Mouse (Mus musculus): ENCODE measurements around the gene Hamp2.

The Hamp2 gene

DNA sequence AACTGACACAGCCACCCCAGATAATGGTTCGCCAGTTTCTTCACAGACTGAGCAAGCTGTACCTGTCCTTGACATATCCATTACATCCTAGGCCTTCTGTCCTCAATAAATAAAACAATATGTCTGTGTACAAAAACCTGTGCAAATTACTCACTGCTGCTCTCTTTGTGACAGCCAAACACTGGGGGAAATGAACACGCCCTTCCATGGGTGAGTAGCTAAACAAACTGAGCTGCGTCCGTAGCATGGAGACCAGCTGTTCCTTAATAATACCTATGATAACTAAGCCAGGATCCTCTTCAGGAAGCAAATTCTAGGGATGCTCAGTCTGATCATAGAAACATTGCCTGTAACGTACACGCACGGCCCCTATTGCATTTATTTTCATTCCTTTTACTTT, 35.7 kb downstream of the Hamp2 start:
- DNase-seq = no peak

DNA sequence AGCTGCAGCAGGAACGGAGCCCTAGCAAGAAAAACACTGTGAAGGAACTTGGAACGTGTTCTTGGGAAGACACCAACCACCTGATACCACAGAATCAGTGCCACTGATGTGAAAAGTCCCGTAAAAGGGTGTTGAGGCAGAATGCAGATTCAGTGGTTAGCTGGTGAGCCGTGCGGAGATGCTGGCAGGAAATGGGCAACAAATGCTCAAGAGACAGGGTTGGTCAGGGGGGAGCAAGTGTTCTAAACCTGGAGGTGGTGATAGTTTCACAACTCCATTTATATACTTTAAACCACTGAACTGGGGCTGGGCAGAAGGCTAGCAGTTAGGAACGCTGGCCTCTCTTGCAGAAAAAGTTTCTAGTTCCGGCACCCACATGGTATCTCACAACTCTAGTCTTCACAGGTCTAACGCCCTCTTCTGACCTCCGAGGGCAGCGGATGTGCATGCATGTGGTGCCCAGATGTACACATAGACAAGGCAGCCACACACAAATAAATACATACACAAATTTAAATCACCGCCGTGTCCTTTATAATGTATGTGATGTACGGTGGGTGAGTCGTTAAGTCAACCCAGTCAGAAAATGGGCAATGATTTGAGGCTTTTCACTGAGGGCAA, 36.8 kb downstream of the Hamp2 start:
- DNase-seq = no peak

DNA sequence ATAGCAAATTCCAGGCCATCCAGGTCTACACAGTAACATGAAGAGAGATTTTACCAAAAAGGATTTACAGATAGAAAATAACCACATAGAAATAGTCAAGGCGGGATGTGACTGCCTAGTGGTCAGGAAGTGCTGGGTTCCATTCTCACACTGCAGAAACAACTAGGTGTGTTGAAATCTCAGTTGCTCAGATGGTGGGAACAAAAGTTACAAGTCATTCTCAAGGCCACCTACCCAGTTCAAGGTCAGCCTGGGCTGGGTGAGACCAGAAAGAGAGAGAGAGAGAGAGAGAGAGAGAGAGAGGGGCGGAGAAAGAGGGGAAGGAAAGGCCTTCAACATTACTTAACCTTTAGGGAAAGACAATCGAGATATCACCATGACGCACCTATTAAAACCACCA, 37.6 kb downstream of the Hamp2 start:
- no peak for DNase-seq

DNA sequence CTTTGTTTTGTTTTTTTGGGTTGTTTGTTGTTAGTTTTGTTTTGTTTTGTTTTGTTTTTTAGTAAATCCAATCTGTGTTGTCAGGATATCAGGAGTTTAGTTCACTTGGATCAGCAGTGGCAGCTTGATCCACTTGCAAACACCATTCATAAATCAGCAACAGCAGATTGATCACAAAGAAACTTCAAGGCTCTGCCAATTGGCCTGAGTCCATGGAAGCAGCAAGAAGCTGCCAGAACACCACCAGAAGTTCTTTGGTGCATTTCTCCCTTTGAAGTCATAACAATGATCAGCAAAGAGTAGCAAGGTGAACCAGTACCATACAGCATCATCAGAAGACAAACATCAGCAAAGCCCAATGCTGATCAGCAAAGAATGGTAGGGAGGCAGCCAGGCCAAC, 40.4 kb downstream of the Hamp2 start:
- no peak for DNase-seq

DNA sequence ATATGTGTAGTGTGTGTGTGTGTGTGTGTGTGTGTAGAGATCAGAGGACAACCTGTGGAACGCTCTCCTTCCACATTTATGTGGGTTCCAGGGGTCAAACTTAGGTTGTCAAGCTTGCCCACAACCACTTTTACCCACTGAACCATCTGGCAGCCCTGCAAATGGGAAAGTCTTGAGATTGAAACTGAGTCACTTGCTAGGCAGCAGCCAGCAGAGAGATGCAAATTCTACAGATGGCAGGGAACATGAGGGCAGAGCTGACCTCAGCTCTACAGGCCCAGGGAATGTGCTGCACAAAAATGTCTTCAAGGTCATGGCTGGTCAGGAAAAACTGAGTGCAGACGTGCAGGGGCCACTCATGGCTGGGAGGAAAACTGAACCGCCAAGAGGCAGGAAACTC, 43.1 kb downstream of the Hamp2 start:
- no peak for DNase-seq

DNA sequence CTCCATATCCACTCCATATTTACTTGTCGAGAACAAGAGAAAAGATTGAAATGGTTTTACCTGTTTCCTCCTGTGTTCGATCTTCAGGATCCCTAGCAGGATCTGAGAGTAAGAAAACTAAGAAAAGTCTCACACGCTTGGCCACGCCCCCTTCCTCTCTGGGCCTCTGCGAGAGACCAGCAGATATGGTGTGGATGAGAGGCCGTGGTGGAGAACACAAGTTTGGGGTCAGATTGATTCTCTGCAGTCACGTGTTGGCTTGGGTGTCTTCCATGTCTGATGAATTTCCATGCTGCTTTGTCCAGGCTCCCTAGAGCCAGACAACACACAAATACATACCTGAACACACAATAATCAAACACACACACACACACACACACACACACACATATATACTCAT, 44.3 kb downstream of the Hamp2 start, which contains the start of gene Cd22:
TSS of gene Cd22 (minus strand) at position 167 of the 400 bp plus-strand sequence.
- DNase-seq = no peak

DNA sequence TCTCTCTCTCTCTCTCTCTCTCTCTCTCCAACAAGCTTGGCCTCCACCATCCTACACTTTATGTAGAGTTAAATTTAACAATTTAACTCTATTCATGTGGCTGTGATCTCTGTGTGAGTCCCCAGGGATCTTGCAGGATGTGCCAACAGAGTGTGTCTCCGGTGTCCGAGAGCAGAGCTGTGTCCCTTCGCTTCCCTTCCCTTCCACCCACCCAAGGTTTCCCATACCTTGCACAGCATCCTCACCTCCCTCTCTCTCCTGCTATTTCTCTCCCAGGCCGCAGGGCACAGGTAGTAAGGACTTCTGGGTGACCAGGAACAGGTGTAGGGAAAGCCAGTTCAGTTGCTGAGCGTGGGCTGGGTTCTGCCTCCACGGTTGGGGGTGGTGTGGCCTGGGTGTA, 45.5 kb downstream of the Hamp2 start:
- no peak for DNase-seq

DNA sequence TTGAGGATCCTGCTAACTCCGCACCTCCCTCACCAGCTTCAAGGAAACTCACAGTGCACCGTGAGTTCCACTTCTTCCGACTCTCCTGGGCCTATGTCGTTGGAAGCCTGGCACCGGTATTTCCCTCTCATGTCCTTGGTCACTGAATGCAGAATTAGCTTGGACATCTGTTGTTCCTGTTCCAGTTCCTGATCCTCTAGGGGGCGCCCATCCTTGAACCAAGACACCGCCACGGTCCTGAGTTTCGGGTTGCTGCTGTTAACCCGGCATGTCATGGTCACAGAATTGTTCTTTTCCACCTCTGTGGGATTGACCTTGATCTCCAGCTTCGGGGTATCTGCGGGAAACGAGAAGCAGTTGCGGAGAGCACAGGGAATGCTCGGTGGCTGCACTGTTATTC, 51.4 kb downstream of the Hamp2 start:
- DNase-seq = peak; percentile 58
